Mouse (Mus musculus) frontal cortex, postnatal 14 days (tissue): ENCODE results near the gene Slc5a8.

Experiments
- DNase-seq, 2 experiments: peaks; one replicate each; pipeline ENCODE4 v3.0.0; 2022; ENCODE audit warnings: low spot score in 2 of 2

The Slc5a8 gene

DNA sequence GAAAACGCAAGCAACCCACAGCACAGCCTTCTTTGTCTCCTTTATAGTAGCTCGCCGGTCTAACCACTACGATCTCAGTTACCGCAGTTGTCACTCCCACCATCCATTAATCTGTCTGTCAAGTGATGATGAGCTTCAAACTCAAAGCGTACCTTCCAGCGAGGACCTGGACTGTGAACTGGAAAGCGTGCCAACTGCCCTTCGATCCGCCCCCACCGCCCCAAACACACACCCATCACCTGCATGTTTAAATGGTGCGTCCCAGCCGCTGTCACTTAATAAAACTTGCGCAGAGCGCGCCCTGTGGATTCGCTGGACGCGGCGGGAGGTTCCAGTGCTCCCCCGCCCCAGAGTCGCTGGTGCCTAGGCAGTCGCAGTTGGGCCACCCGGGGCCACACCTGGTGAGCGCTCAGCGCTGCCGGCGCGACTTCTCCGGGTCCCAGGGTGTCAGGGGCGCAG lies at the start of gene Slc5a8:
TSS of gene Slc5a8 (plus strand) at position 361 of the 459 bp plus-strand sequence.
- no peak for DNase-seq

DNA sequence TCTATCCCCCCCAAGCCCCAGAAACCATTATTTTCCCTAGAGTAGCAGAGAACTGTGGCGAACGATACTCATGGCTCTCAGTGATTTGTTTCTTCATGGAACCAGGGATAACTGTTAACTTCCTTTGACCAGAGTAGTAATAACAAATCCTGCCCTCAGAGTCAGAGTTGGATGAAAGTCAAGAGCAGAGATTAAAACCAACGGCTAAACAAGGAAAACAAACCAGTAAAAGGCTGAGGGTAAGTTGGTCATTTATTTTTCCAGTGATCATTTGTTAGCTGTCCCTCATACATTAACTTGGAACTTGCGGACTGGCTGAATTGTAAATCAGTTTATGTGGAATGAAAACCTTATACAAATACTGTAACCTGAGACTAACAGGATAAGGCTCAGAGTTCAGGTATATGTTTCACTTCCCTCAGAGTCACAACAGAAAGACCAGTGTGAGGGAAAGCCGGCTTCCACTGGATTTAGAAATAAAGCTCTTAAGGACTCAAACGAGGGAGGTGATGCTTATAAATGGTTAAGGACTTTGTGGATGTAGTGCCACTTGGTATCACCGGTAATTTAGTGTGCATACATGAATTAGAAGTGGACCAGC lies 36.8 kb upstream of the Slc5a8 start:
- no peak for DNase-seq

DNA sequence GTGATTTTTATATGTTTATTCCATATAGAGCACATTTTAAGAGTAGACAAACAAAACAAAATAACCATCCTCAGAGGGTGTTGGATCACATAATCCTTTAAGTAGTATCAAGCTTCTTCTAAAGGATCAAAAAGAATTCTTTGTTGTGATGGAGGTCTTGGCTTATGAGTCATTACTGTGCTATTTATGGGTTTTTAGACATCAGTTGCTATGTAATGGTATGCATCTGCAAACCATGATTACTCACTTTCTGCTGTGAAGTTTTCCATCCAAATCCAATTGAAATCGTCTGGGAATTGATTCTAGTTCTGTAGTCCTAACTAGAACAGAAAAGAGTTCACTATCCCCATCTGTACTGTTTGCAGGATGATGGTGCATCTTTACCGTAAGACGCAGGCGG lies 35.8 kb upstream of the Slc5a8 start:
- DNase-seq: no peak

DNA sequence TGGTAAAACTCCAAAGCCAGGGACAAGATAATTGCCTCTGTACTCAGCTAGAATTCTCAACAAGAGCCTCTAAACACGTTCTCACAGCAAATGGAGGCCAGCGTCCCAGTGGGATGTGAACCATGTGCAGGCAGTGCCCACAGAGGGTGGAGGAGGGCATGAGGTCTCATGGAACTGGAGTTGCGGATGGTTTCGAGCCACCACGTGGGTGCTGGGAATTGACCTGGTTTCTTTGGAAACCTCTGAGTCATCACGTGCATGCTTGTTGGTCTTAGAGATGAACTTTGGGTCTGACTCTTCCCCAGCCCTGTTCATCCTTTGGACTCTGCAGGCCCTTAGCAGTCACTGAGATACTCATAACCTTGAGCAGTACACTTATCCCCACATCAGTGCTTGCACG lies 32.5 kb upstream of the Slc5a8 start:
- DNase-seq: no peak

DNA sequence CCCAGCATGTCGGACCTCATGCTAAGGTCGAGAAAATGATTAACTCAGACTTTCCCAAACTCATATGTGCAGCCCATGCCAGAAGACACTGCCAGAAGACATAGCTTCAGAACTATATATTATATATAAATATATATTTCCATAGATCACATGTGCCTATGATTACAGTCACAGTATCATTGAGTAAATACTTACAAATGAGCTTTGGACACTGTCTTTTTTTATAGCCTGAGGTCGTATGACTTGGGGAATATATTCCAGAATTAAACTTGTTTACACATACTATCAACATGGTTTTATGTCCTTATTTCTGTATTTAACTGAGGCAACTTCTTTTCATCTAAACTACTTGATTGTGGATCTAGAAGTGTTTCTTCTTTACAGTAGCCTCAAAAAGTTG lies 24.9 kb upstream of the Slc5a8 start:
- no peak for DNase-seq

DNA sequence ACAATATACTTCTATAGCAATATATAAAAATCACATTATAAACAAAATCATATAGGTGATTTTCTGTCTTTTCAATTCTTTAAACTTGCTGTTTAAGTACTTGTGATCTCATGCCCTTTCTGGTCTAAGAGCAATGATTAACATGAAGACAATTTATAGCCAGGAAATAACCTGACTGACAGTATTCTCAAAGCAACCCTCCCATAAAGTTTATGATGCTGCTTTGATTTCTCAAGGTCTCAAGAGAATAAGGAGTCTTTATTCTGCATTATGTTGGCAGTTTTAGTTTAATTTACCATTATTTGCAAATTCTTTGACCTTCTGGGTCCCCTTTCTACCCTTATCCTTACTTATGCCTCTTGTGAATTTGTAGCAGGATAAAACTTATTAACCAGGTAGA lies 24.4 kb upstream of the Slc5a8 start:
- no peak for DNase-seq

DNA sequence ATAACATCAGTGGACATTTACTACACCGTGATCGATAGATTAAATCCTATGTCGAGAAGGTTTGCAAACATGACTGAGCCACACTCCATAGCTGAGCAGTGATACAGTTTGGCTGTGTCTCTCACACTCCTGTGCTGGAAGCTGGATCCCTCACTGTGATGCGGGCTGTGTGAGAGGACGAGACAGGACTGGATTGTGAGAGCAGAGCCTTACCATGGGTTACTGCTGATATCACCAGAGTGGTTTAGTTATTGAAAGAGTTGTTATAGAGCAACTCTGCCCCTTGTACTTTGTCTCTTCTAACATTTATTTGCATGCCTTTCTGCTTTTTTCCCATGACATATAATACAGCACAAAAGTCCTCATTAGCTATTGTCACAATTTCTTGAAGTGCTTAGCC lies 23.5 kb upstream of the Slc5a8 start:
- DNase-seq: no peak

DNA sequence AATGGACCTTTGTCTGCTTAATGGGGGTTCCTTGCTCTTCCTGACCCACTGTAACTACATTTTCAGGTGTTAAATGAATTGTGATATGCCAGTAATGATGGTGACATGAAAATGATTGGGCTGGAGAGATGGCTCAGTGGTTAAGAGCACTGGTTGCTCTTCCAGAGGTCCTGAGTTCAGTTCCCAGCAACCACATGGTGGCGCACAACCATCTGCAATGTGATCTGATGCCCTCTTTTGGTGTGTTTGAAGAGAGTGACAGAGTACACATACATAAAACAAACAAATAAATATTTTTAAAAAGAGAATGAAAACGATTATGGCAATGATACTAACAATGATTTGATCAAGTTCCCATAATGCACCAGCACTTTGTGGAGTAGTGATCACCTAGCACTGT lies 19.8 kb upstream of the Slc5a8 start:
- DNase-seq: no peak

DNA sequence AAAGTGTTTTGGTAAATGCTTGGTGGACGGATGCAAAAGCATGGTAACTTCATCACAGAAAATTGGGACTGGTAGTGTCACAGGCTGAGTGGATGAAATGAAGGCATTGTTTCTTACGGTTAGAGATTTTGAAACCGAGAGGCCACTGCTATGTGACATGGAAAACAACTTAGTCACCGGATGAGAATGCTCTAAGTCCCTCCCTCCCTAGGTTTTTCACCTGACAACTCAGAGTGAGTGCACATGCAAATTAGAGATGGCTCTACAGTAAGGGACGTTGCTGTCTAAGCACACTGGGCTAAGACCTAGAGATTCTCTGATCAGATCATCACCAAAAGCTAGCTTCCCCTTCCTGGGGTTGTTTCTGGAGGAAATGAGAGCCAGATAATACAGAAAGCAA lies 10.9 kb upstream of the Slc5a8 start:
- no peak for DNase-seq

DNA sequence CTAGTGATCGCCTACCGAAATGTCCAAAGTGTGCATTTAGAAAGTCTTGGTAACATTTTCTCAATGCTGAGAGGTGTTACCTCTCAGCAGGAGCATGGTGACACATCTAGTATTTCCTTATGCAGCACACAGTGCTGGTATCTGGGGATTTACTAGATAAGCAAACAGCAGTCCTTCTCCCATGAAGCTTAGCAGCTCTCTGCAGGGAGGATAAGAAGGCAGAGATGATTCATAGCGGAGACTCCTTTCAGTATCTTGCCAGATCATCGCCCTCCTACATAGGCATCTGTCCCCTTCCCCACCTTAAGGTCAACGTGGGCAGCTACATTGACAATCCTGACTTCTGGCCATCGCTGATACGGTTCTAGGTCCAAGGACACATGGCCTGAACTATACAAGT lies 8.4 kb upstream of the Slc5a8 start:
- DNase-seq: no peak

DNA sequence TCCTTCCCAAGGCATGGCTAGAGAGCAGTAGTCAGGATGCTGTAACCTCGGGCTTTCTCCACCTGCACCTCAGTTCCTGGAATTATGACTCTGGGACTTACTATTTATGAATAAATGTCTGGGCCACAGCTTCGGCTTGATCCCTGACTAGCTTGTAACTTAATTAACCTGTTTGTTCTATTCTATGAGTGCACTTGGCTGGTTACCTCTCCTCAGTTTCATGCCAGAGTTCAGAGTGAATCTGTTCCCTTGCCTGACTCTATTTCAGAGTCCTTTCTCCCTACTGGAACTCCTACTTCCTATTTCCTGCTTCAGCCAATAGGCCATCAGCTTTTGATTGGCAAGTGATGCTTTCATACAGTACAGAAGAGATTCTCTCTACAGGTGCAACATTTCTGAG lies 2.1 kb upstream of the Slc5a8 start:
- DNase-seq: no peak

DNA sequence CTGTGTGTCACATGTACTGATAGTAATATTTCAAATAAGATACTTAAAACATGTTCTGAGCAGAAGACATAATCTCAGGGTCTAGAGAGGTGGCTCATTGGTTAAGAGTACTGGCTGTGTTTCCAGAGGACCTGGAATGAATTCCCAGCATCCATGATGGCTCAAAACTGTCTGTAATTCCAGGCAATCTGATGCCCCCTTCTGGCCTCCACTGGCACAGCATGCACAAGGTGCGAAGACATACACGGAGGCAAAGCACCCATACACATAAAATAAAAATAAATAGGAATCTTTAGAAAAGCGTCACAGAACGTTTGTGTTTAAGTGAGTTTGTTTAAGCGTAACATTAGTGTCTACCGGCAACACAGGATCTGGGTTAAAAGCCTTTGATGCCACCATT lies 956 bp upstream of the Slc5a8 start:
- DNase-seq: no peak

DNA sequence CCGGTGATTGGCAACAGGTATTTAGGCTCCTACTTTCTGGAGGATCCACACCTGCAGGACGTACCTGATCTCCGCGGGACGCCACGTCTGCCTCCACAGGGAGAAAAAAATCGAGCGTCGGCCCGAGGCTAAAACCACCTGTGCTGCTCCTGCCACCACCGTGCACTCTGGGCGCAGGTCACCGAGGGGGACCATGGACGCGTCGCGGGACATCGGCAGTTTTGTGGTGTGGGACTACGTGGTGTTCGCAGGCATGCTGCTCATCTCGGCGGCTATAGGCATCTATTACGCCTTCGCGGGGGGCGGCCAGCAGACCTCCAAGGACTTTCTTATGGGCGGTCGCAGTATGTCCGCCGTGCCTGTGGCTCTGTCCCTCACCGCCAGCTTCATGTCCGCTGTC lies 322 bp downstream of the Slc5a8 start:
- no peak for DNase-seq

DNA sequence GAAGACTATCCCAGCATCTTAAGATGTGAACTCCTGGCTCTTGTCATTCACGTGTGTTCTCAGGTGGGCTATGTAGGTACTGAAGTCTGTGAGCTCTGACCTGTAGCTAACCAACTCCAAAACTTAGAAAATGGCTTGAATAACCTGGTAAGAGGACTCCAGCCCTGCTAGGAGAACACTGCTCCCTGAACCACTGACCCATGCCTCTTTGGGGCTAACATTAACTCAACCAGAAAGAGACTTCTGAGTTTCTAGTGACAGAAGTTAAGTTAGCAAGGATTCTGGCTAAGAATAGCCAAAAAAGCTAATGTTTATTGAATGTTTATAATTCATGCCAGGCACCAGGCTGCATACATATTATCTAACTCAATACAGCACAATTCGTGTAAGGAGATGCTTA lies 2.6 kb downstream of the Slc5a8 start:
- DNase-seq: no peak

DNA sequence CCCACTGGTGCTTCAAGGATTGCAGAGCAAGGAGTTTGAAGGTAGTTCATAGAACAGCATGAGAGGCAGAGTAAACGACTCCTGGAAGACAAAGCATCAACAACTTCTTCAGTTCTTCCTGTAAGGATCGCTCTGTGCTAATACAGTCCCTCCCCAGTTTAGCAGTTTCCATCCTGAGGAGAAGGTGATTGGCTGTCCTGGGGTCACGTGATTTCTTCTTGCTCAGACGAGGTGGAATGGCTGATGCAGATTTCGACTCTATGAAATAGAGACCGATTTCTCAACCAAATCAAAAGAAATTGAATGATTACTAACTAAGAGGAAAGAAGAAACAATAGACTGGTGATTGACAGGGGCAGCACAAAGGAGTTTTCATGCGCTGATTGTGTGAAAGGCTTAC lies 5.6 kb downstream of the Slc5a8 start:
- no peak for DNase-seq

DNA sequence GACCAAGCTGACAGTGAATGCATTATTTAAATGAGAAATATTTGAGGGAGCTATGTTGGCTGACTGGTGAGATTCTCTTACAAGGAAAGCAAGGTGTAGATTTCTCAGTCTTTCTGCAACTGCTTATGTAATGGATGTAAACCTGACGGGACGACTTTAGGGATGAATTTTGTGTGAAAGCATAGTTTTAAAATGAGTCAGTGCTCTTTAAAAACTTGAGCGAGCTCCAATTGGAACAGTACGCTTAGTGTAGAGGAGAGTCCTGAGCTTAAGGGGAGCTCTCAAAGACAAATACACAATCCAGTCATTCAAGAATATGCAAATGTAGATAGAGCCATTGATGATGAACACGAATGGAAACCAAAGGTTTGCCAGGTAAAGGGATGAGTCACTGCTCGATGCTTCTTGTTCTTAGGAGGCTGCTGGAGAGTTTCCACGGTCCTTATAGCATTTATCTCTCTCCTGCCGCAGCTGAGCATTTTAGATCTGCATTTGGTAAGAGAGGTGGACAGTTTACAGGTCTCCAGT lies 6.8 kb downstream of the Slc5a8 start:
- DNase-seq: no peak

DNA sequence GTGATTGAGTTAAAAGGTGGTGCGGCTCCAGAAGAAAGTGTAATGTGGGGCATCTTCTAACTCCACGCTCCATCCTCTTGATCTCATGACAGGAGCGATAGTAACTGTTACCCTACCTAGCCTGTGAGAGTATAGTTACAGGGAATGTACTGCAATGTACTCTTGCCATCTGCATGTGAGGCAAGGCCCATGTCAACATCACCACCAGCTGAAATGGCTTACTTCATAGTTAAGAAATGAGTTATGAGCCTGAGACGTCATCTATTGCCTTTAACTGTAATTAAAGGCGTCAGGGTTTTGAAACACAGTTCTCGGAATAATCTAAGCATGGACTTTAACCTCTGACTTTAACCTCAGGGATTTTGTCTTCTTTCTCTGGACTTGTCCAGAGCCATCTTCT lies 11.2 kb downstream of the Slc5a8 start:
- DNase-seq: no peak

DNA sequence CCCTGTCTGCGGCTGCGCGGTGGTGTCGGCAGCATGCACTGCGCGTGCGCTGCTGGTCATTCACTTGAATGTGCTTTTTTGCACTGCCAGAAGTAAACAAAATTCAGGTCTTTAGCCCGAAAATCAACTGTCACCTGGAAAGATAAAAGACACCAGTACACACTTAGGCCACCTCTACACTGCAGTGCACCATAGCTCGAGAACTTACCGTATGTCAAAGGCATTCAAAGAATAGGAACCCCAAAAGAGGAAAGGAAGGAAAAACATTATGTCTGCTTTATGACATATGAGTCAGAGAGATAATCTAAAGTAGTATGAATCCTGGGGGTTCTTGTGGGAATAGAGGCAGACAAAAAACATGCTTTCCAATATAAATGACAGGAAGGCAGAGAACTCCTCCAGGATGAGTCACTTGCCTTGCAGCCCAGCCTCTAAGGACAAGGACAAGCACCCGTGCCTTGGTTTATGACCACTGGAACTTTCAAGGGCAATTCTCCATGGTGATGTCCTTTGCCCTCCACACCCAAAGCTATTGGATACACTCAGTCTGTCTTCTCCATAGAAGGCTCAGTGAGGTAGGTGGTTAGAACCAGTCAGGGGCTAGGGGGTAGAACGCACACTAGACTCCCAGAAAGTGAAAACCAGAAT lies 64.0 kb downstream of the Slc5a8 start:
- no peak for DNase-seq

DNA sequence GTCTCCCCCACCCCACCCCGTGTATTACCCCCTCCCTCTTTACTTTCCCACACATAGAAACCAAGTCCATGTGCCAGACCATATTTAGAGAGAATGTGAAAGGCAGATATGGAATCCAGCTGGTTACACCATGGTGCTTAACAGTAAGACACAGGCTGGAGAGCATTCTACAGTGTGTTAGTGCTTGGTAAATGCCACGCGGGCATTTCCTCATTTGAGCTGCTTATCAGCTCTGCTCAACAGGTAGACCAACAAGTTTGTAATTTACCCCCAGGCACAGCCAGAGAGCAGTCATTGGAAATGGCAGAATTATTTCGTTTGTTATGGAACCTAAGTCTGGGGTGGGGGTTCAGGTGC lies 64.5 kb downstream of the Slc5a8 start:
- no peak for DNase-seq

DNA sequence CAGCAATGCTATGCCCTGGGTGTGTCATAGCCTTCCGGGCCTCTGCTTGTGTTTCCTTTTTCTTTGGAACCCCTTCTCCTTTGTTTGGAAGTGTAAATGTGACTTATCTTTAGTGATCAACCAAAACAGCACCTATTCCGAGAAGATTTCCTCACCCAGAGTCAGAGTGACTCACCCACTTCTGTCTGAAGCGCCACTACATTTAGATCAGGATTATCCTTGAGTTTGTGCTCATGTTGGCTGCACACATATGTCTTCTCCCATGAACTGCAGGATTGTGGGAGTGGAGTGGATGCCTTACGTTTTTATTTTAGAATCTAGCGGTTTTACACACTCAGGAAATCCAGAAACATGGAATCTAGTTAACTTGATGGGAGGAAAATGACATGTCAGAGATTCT lies 75.0 kb downstream of the Slc5a8 start:
- DNase-seq: no peak

DNA sequence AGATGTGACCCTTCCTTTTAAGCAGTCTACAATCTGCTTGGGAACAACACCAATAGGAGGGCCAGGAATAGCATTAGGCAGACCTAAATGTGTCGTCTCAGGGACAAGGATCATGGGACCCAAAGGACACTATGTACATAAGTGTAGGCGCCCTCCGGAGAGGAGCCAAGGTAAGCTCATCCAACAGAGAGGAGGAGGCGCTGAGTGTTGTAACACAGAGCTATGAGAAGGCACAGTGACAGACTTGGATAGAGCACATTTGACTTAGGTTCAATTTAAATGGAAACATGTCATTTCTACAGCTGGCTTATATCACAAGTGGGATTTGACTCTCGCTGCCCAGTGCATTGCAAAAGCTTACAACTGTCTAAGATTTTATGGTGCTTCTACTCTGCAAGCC lies 82.8 kb downstream of the Slc5a8 start:
- DNase-seq: no peak

DNA sequence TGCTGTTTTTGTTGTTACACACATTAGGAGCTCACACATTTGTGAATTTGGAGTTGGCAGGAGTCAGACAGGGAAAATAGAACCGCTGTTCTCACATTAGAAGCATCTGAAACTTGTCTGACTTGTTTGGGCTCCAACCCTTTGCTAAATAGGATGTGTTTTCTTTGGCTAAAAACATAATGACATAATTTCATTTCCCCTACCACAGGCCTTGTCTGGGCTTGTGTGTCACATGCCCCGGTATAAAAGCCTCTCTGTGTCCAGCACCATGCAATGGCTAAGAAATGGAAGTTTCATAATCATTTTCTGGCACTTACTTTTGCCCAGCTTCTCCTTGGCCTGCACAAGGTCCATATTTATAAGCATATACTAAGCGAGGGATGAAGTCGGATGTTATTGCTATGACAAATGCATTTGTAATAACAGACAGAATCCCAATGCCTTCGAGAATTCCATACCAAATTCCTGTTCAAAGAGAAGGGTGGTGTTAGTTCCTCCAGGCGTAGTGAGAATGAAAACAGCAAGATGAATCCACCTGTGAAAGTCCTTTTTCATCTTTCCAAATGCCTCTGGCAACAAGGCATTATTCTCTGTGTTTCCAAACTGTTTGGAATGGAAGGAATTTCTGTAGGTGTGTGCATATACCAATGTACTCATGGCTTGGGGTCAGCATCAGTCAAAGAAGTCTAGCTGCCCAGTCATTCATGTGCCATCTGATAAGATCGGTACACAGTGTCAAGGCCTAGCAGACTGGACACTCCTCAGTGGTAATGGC lies 85.3 kb downstream of the Slc5a8 start:
- no peak for DNase-seq

DNA sequence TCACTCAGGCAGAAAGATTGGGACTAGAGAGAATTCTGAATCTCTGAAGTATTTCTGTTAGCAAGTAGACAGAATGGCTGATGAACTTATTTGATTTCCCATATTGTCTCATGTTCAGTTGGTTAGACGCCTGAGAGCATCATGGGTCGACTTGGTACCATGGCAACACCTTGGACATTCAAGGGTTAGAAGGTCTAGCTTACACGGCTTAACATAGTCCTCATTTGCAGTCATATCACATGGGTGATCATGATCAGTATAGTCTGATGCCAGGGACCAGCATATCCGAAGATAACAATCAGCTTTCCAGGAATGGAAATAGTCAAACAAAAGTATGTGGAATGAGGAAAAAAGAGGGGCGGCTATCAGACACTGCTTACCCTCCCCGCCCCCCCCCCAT lies 93.1 kb downstream of the Slc5a8 start:
- no peak for DNase-seq
